Mouse (Mus musculus) G1E (cell line): ENCODE data around the gene Adamts7.

Experiments
- CTCF ChIP-seq: IDR thresholded peaks from 2 replicates; pipeline ENCODE4 v1.5.1; 2012; ENCODE audit warnings: low read depth, low read length, inconsistent platforms, mixed read lengths
- GATA1 ChIP-seq: IDR thresholded peaks from 2 replicates; pipeline ENCODE4 v1.6.1; 2012; ENCODE audit warnings: borderline replicate concordance, low read length, inconsistent platforms, mixed read lengths
- GATA2 ChIP-seq: IDR thresholded peaks from 2 replicates; pipeline ENCODE4 v1.6.1; 2012; ENCODE audit warnings: low read depth, low read length, inconsistent platforms, borderline replicate concordance

- TF ChIP-seq CTCF (no peak), GATA1 (no peak), GATA2 (no peak)
These were observed 2.7 kb downstream of the Adamts7 start for GRCm38 (mm10) chr9:90165590-90165989.
